Mouse (Mus musculus): Measurements from ENCODE around the gene Gm3411. TPM values are rescaled to one million over a fixed set of nuclear protein-coding genes. Genes with fewer than 3 reads are reported as not detected.
"Not testable (repeated sequence)": the region's sequence is repeated elsewhere in the genome, so short reads cannot be mapped to it uniquely, and the experiment has no call there.

Gene Gm3411
- total RNA-seq (2021): under 1 TPM; 0.39 to 0.44 TPM
- long read RNA-seq, experiment 1: 0 reads
- long read RNA-seq, experiment 2, partial matches to known transcripts: 0 of 1 reads
- long read RNA-seq, experiment 2, other reads (novel, unspliced or antisense): 1 of 1 reads

GRCm38 (mm10) chr14:6286931-6287715, at the start of gene Gm3411:
Gene Gm3411 (minus strand): TSS chr14:6287250.
- peak; percentile 26 to 27 for DNase-seq (ENCODE audit: low spot score in 2 of 2)

GRCm38 (mm10) chr14:6304743-6305142, 17.7 kb upstream of the Gm3411 start, which contains the start of gene Gm21103:
Gene Gm21103 (minus strand): TSS chr14:6304843.
- DNase-seq (ENCODE audit: low spot score in 2 of 2): not testable (repeated sequence)

GRCm38 (mm10) chr14:6219192-6219591, 67.9 kb downstream of the Gm3411 start, which contains the start of gene Gm21560:
Gene Gm21560 (minus strand): TSS chr14:6219292.
- DNase-seq (ENCODE audit: low spot score in 2 of 2): not testable (repeated sequence)

Other genes starting within 250 kb of the Gm3411 start
- not detected for gene Gm6337, start 229.0 kb downstream of the Gm3411 start, total RNA-seq (2021)
- not detected for gene Gm8206, start 193.3 kb downstream of the Gm3411 start, total RNA-seq (2021)
- under 1 TPM; 0.54 to 0.70 TPM for gene Gm3468, start 178.6 kb downstream of the Gm3411 start, total RNA-seq (2021)
- not detected for gene Gm3476, start 161.4 kb downstream of the Gm3411 start, total RNA-seq (2021)
- under 1 TPM; 0.67 to 0.71 TPM for gene Gm21560, start 68.0 kb downstream of the Gm3411 start, total RNA-seq (2021)
- gene Gm21103, start 17.6 kb upstream of the Gm3411 start, total RNA-seq (2021): not detected
- gene Gm3618, start 56.4 kb upstream of the Gm3411 start, total RNA-seq (2021): not detected
- not detected for gene Gm16440, start 103.1 kb upstream of the Gm3411 start, total RNA-seq (2021)
- under 1 TPM in 1 of 2 experiments, not detected in 1; 0.32 TPM for gene Gm3591, start 125.2 kb upstream of the Gm3411 start, total RNA-seq (2021)
- not detected for gene Gm3594, start 157.4 kb upstream of the Gm3411 start, total RNA-seq (2021)

All from gastrocnemius, postnatal 4 days (tissue).